Mouse (Mus musculus) liver, embryonic 13.5 days (tissue): Measurements from ENCODE around the gene Spo11. TPM values are rescaled to one million over a fixed set of nuclear protein-coding genes. Genes with fewer than 3 reads are reported as not detected.

ENCODE experiments used
- ATAC-seq: fragments of 200-750 bp; cut with Nextera tagmentation; 2 replicates; pipeline ENCODE4 v1.8.0; 2017; ENCODE audit warnings: low read depth, mild to moderate bottlenecking, moderate number of reproducible peaks, moderate library complexity
- DNase-seq: peaks from one replicate; pipeline ENCODE4 v3.0.0; 2022
- H3K27ac ChIP-seq: fragments of 300-500 bp; sonication (generic); 2 replicates; pipeline ENCODE4 v1.5.1; 2015; ENCODE audit warnings: moderate library complexity, mild to moderate bottlenecking, inconsistent platforms
- H3K27me3 ChIP-seq: fragments of 300-500 bp; sonication (generic); 2 replicates; pipeline ENCODE4 v1.6.1; 2015; ENCODE audit warnings: mild to moderate bottlenecking, inconsistent platforms
- H3K36me3 ChIP-seq: fragments of 300-500 bp; sonication (generic); 2 replicates; pipeline ENCODE4 v1.6.1; 2015; ENCODE audit warnings: mild to moderate bottlenecking, inconsistent platforms
- H3K4me1 ChIP-seq: fragments of 300-500 bp; sonication (generic); replicated peaks from 2 replicates; pipeline ENCODE4 v1.6.1; 2015; ENCODE audit warnings: inconsistent platforms
- H3K4me2 ChIP-seq: fragments of 300-500 bp; sonication (generic); 2 replicates; pipeline ENCODE4 v1.6.1; 2015; ENCODE audit warnings: inconsistent platforms, mild to moderate bottlenecking, moderate library complexity
- H3K4me3 ChIP-seq: fragments of 300-500 bp; sonication (generic); replicated peaks from 2 replicates; pipeline ENCODE4 v1.5.1; 2015; ENCODE audit warnings: mild to moderate bottlenecking, inconsistent platforms
- H3K9ac ChIP-seq: fragments of 300-500 bp; sonication (generic); 2 replicates; pipeline ENCODE4 v1.6.1; 2015; ENCODE audit warnings: mild to moderate bottlenecking, inconsistent platforms
- H3K9me3 ChIP-seq: fragments of 300-500 bp; sonication (generic); replicated peaks from 2 replicates; pipeline ENCODE4 v1.6.1; 2016; ENCODE audit warnings: inconsistent platforms
- WGBS: fragments of 180-500 bp; shearing (Covaris S2); methylation state at CpG from one replicate; pipeline ENCODE4 v1.1.7; 2015; ENCODE audit not compliant: insufficient replicate concordance; 5-methylcytosine and 5-hydroxymethylcytosine counted together
- polyA plus RNA-seq: library from polyadenylated mRNA; unstranded; fragments of >200 nt; fragmentation: Nextera tagmentation; extraction: Ambion mirVana; gene quantifications from 2 replicates; pipeline ENCODE4 v1.2.1, GENCODE M21; 2015

Spo11 gene
- polyA plus RNA-seq, 1 experiment from 2014 or later = 0.08 TPM

DNA sequence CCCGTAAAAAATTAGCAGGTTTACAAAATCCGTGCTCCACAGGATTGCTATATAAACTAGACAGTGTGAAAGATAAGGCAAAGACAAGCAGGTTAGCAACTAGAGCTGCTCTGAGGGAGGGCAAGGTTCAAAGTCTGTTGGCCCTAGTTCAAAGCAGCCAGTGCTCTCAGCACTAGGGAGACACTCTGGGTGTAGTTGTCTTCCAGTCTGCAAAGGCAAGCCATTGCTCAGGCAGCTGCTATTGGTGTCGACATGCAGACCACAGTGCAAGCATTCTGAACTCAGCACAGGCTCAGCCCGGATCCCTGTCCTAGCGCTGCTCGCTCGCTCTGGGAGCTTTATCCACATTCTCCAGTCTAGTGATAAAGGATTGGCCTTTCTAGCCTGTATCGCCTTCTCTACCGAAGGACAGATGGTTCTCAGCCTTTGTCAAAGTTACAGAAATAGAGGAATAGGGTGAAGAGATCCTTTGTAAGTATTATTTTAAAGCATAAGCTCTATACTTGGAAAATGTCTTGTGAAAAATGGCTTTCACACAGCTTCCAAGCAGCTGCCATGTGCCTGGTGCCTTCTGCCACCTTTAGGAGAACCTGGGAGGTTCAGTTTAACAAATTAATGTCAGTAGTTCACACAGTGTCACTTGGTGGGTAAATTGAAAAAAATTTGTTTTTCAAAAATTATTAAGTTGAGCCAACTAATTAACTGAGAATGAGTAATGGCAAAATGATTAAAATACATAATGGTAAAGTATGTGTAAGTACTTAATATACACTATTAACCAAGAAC, 5.5 kb downstream of the Spo11 start:
- H3K4me3 ChIP-seq = no peak overlapping the region
- ATAC-seq (peak; percentile 36; the same call in 1 of the 2 replicates), DNase-seq (no peak)
- 0 out of 2 replicates have a peak, but pooled peaks cover 4% of the 10 kb centered on the region for H3K9me3 ChIP-seq
- peaks cover 5% of the 10 kb centered on the region for H3K4me1 ChIP-seq
- H3K9ac ChIP-seq = no peak overlapping the region; the same call in 1 of the 2 replicates
- H3K27ac ChIP-seq = no peak overlapping the region
- no peaks in the 10 kb centered on the region for H3K27me3 ChIP-seq
- H3K4me2 ChIP-seq = no peak overlapping the region
- no peaks in the 10 kb centered on the region for H3K36me3 ChIP-seq
- WGBS = 66% methylated on average over 9 of the region's 9 CpGs

DNA sequence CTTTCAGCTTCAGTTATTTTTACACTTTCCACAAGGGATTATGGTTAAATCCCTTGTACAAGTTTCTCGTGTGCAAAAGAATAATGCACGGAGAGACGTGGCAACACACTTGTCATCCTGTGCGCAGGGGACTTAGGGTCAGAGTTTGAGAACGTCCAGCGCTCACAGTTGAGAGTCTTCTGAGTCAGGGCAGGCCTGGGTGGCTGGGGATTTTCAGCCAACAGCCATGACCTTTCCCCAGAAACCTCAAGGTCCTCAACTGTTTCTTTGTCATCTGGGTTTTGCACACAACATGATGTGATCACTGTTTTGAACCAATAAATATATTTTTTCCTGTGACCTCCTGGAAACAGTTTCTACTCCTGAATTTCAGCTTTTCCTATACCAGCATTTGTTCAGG, 12.7 kb downstream of the Spo11 start:
- no peaks in the 10 kb centered on the region for H3K9me3 ChIP-seq
- H3K4me3 ChIP-seq = no peak overlapping the region
- H3K4me1 ChIP-seq = no peaks in the 10 kb centered on the region
- no peaks in the 10 kb centered on the region for H3K36me3 ChIP-seq
- no peak overlapping the region for H3K4me2 ChIP-seq
- 72% methylated on average over 6 of the region's 6 CpGs for WGBS
- 0 out of 2 replicates have a peak, but pooled peaks cover 4% of the 10 kb centered on the region for H3K27me3 ChIP-seq
- no peak overlapping the region for H3K9ac ChIP-seq
- ATAC-seq (no peak), DNase-seq (no peak)
- no peak overlapping the region for H3K27ac ChIP-seq

DNA sequence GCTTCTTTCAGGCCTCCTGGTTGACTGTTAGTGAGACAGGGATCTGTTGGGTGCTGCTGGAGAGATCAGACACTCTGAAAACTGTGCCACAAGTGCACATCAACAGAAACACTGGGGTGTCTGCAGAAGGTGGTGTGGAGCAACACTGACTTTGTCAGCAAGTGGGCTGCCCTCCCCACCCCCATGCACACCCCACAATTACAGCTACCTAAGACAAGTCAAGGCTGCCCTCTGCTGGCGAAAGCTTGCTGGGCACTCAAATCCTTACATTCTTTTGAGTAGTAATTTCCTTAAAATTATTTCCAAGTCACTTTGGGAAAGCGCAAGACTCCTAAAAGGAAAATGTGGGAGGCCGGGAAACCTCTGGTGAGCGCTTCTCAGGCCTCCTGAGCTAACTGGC, 18.7 kb downstream of the Spo11 start:
- Histone ChIP-seq H3K27ac (no peak overlapping the region), H3K9me3 (no peaks in the 10 kb centered on the region), H3K27me3 (0 out of 2 replicates have a peak, but pooled peaks cover 4% of the 10 kb centered on the region), H3K4me3 (no peak overlapping the region), H3K36me3 (peaks cover under 1% of the 10 kb centered on the region; the same call in 1 of the 2 replicates), H3K4me2 (no peak overlapping the region), H3K4me1 (peaks cover 13% of the 10 kb centered on the region), H3K9ac (no peak overlapping the region)
- DNase-seq = no peak
- no peak for ATAC-seq
- WGBS = 7% methylated on average over 4 of the region's 4 CpGs

DNA sequence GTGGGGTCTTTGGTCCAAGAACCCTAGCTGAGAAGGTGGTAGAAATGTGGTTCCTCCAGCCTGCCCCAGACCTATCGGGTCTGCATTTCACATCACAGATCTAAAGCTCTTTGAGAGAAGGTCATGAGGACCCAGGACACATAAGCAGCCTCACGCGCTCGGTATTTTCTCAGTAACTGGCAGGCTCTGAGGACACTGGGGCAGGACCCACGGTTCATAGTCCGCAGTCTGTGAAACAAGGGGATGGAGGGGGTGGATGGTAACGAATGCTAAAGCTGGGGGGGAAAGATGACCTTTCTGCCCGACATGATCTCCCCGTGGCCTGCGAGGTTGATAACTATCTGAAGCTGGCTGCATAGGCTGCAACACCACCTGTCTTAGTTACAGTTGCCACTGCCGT, 20.2 kb downstream of the Spo11 start:
- H3K9me3 ChIP-seq = no peaks in the 10 kb centered on the region
- H3K4me3 ChIP-seq = no peak overlapping the region
- no peak overlapping the region for H3K4me2 ChIP-seq
- WGBS = 56% methylated on average over 11 of the region's 11 CpGs
- ATAC-seq (no peak), DNase-seq (no peak)
- H3K4me1 ChIP-seq = peaks cover 26% of the 10 kb centered on the region
- no peak overlapping the region for H3K9ac ChIP-seq
- 0 out of 2 replicates have a peak, but pooled peaks cover 4% of the 10 kb centered on the region for H3K27me3 ChIP-seq
- H3K36me3 ChIP-seq = peaks cover 16% of the 10 kb centered on the region
- no peak overlapping the region for H3K27ac ChIP-seq

DNA sequence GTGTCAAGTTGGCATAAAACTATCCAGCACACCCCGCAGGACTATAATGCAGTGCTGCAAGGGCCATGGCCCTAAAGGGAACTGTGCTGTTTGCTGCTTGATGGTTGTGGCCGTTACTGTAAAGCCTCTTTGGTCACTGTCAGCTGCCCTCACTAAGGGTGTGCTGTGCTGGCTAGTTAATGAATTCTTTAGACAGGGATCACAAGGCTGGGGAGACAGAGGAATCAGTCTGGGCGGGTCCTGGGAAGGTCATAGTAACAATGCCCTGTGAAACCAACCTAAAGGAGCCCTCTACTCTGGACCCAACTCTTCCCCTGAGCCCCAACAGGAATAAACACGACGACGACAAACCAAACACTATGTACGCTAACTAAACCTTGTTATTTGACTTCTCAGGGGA, 21.0 kb downstream of the Spo11 start:
- Histone ChIP-seq H3K4me1 (peaks cover 30% of the 10 kb centered on the region), H3K4me3 (no peak overlapping the region), H3K9ac (no peak overlapping the region), H3K4me2 (no peak overlapping the region), H3K36me3 (peaks cover 24% of the 10 kb centered on the region), H3K9me3 (no peaks in the 10 kb centered on the region), H3K27me3 (0 out of 2 replicates have a peak, but pooled peaks cover 4% of the 10 kb centered on the region), H3K27ac (no peak overlapping the region)
- no peak for DNase-seq
- ATAC-seq = no peak
- 55% methylated on average over 7 of the region's 7 CpGs for WGBS

DNA sequence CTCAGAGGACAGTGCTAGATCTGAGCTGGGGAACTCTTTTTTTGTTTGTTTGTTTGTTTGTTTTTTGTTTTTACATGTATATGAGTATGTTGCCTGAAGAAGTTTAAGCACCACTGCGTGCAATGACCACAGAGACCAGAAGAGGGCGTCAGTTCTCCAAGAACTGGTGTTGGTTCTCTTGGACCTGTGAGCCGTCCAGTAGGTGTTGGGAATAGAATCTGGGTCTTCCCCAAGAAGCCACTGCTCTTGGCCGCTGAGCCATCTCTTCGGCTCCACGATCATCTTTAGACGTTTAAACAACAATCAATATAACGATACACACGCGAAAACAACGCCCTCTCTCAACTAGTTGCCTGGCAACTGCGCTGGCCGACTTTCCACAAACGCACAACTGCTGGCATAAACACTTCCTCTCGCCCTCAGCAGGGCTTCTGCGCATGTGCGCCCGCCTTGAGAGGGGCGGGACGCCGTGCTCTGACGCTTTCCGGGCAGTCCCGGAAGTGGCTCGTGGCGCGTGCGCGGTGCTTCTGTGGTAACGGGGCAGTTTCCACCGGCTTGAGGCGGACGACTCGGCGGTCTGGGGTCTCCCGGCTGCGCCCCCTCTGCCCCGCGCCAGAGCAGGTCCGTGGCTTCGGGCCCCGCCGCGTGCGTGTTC, 22.3 kb downstream of the Spo11 start, which contains the start of gene Rae1:
Gene Rae1 (plus strand): TSS at position 488 of the 655 bp plus-strand sequence.
- H3K36me3 ChIP-seq = peaks cover 36% of the 10 kb centered on the region
- peak; percentile 99 for DNase-seq
- peak within 1 kb of the TSS; percentile 91 for H3K4me2 ChIP-seq
- ATAC-seq = peak; percentile 93
- no peaks in the 10 kb centered on the region for H3K27me3 ChIP-seq
- under 1% methylated on average over 45 of the region's 45 CpGs for WGBS
- peaks cover 33% of the 10 kb centered on the region for H3K4me1 ChIP-seq
- peak within 1 kb of the TSS; percentile 95 for H3K9ac ChIP-seq
- H3K9me3 ChIP-seq = no peaks in the 10 kb centered on the region
- H3K4me3 ChIP-seq = peak within 1 kb of the TSS; percentile 94
- peak within 1 kb of the TSS; percentile 99 for H3K27ac ChIP-seq

DNA sequence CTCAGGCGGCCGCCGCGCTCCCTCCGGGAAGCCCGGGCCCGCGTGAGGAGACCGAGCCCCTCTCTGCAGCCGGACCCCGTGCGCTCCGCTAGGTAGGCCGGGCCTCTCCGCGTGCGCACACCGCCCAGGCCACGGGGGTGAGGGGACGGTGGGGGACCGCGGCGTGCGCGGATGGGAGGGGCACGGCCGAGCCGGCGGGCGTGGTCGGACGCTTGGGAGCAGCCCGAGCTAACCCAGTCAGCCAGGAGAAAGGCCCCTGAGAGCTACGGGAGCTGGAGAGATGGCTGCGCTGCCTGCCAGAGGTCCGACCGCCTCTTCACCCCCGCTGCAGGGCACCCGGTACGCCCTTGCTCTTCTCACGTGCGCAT, 22.8 kb downstream of the Spo11 start:
- Histone ChIP-seq H3K4me1 (peaks cover 36% of the 10 kb centered on the region), H3K9me3 (no peaks in the 10 kb centered on the region), H3K4me2 (peak overlapping the region; percentile 91), H3K9ac (peak overlapping the region; percentile 95), H3K27me3 (no peaks in the 10 kb centered on the region), H3K4me3 (peak overlapping the region; percentile 94), H3K36me3 (peaks cover 42% of the 10 kb centered on the region), H3K27ac (peak overlapping the region; percentile 99)
- WGBS = under 1% methylated on average over 39 of the region's 42 CpGs
- ATAC-seq = peak; percentile 93
- peak; percentile 83 for DNase-seq

DNA sequence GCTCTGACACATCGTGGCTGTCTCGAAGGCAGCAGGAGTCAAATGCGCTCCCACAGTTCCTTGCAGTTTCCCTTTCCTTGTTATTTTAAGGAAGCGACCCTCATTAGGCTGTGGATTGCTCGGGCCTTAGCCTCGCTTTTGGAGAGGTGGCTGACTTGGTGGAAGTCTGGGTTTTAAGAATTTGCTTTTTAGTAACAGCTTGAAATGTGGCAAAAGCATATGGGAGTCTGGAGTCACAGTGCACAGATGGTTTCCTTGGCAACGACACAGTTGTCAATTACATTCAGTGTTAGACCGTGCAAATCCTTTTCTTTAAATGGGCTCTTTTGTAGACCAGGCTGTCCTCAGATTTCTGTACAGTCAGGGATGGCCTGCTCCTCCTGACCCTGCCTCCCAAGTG, 23.4 kb downstream of the Spo11 start:
- Histone ChIP-seq H3K27ac (peak overlapping the region; percentile 99), H3K36me3 (peaks cover 48% of the 10 kb centered on the region), H3K9ac (peak overlapping the region; percentile 95), H3K4me3 (peak overlapping the region; percentile 94), H3K9me3 (no peaks in the 10 kb centered on the region), H3K27me3 (no peaks in the 10 kb centered on the region), H3K4me1 (peaks cover 40% of the 10 kb centered on the region), H3K4me2 (peak overlapping the region; percentile 91)
- DNase-seq = no peak
- no peak for ATAC-seq
- WGBS = 12% methylated on average over 8 of the region's 8 CpGs

DNA sequence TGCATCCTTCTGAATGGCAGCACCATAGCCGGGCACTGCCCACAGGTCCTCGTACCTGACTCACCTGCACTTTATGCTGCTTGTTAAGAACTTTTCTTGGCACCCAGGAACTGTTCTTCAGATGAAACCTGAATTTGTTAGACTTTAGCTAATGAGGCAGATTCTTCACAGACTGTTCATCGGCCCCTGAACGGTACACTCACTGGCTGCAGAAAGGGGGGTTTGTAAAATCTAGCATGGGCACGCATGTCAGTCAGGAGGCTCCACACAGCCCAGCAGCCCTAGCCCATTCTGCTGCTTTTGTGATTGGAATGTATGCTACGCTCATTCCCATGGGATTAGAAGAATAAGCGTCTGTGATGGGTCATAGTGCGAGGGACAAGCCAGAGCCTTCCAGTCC, 26.2 kb downstream of the Spo11 start:
- Histone ChIP-seq H3K4me2 (no peak overlapping the region), H3K9me3 (no peaks in the 10 kb centered on the region), H3K27me3 (no peaks in the 10 kb centered on the region), H3K27ac (no peak overlapping the region), H3K9ac (no peak overlapping the region), H3K4me3 (no peak overlapping the region), H3K4me1 (peaks cover 40% of the 10 kb centered on the region), H3K36me3 (peaks cover 76% of the 10 kb centered on the region)
- 93% methylated on average over 8 of the region's 8 CpGs for WGBS
- ATAC-seq (no peak), DNase-seq (no peak)

DNA sequence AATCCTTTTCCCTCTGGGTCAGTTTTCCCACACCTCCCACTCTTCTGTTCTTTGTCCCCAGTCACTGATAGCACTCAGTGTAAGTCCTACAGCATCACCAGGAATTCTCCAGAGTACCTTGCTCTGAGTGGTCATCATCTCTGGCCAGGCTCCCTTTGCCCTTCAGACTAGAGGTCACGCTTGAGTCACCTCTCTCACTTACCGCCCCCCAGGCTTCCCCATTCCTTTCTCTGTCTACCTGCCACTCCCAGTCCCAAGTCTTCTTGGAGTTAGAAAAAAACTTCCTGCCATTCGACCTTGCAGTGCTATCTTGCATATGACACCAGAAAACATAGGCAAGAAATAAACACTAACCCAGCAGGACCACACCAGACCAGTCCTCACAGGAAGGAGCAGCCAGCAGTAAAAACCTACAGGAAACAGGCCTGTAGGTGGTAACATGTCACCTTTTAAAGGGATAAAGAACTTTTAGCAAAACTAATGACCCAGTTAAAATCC, 32.8 kb downstream of the Spo11 start:
- no peak overlapping the region for H3K9ac ChIP-seq
- no peak overlapping the region for H3K4me2 ChIP-seq
- H3K4me1 ChIP-seq = peaks cover 9% of the 10 kb centered on the region; the same call in 1 of the 2 replicates
- H3K27me3 ChIP-seq = no peaks in the 10 kb centered on the region
- WGBS = 71% methylated on average over 3 of the region's 3 CpGs
- DNase-seq = no peak
- ATAC-seq = no peak
- peaks cover 100% of the 10 kb centered on the region for H3K36me3 ChIP-seq
- H3K9me3 ChIP-seq = no peaks in the 10 kb centered on the region
- H3K27ac ChIP-seq = no peak overlapping the region
- H3K4me3 ChIP-seq = no peak overlapping the region

DNA sequence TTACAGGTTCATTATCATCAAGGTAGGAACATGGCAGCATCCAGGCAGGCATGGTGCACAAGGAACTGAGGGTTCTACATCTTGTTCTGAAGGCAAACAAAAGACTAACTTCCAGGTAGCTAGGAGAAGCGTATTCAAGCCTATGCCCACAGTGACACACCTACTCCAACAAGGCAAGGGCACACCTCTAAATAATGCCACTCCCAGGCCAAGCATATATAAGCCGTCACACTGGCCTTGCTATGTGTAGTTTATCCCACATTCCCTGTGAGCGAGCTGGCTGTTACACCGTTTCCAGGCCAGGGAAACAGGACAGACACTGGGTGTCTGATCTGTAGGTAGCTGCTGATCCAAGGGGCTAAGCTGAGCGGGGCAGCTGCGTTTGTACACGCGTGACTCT, 33.9 kb downstream of the Spo11 start:
- peaks cover 98% of the 10 kb centered on the region for H3K36me3 ChIP-seq
- DNase-seq = no peak
- H3K27me3 ChIP-seq = no peaks in the 10 kb centered on the region
- 0 out of 2 replicates have a peak, but pooled peaks cover 5% of the 10 kb centered on the region for H3K4me1 ChIP-seq
- 90% methylated on average over 8 of the region's 8 CpGs for WGBS
- H3K4me2 ChIP-seq = no peak overlapping the region
- ATAC-seq = no peak
- H3K9me3 ChIP-seq = no peaks in the 10 kb centered on the region
- H3K4me3 ChIP-seq = no peak overlapping the region
- no peak overlapping the region for H3K27ac ChIP-seq
- no peak overlapping the region for H3K9ac ChIP-seq
